Mouse (Mus musculus): ENCODE measurements around the gene Yju2.

Gene Yju2

DNA sequence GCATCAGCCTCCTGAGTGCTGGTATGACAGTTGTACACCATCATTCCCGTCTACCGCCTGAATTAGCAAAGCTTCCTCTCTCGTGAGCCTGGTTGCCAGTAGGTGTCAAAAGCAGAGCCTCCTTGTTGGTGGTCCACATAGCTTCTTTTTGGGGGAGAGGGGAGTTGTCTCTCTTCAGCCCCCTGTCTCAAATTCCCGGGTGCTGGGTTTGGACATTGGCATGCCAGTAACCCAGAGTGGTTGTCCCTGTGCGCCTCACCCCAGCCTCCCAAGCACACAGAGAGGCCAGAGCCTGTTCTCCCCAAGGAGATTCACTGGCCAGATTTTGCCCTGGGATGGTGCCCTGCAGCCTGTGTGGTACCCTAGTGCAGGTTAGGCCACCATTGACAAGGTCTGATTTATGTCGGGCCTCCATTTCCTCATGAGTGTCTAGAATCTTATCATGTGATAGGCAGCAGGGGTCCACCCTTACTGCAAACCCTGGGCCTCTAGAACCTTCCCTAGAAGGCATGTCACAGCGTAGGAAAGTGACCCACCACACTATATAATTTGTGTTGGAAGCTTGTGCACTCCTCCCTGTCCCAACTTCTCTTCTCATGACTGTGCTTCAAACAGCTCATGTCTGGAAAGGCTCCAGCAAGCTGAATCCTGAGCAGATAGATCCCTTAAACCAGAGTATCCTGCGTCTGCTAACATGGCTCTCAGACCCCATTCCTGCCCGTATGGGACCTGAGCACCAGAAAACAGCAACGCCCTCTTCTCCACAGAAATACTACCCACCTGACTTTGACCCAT is 1.2 kb downstream of the Yju2 start:
- in situ Hi-C loops (cut with MseI, MboI) = loop anchor here in 1 of 2 experiments (10.0 kb wide), 1 partner anchor 55 kb away; no protein-coding TSS in a partner anchor

GRCm38 (mm10) chr17:55960791-55961190 is 1.9 kb downstream of the Yju2 start:
- in situ Hi-C loops (cut with MseI, MboI) = loop anchor here in 1 of 2 experiments (10.0 kb wide), 1 partner anchor 54 kb away; no protein-coding TSS in a partner anchor

GRCm38 (mm10) chr17:55961631-55962030 is 2.7 kb downstream of the Yju2 start:
- in situ Hi-C loops (cut with MseI, MboI) = loop anchor here in 1 of 2 experiments (10.0 kb wide), 1 partner anchor 53 kb away; no protein-coding TSS in a partner anchor

- in situ Hi-C loops (cut with MseI, MboI) = loop anchor here in 1 of 2 experiments (10.0 kb wide), 1 partner anchor 52 kb away; no protein-coding TSS in a partner anchor
Measured at GRCm38 (mm10) chr17:55963171-55963570, 4.3 kb downstream of the Yju2 start.

DNA sequence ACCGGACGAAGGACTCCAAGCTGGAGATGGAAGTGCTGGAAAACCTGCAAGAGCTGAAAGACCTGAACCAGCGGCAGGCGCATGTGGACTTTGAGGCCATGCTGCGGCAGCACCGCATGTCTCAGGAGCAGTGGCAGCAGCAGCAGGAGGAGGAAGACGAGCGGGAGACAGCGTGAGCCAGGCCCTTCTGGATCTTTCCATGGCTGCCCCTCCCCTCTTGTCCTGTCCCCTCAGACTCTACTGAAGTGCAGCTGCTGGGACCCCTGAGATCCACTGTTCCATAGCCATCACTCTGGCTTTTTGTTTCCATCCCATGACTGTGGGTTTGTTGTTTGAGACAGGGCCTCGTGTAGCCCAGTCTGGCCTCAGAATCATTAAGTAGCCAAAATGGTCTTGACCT is 5.6 kb downstream of the Yju2 start:
- in situ Hi-C loops (cut with MseI, MboI) = loop anchor here in 1 of 2 experiments (10.0 kb wide), 1 partner anchor 50 kb away; no protein-coding TSS in a partner anchor

GRCm38 (mm10) chr17:55964996-55965395 is 6.1 kb downstream of the Yju2 start:
- in situ Hi-C loops (cut with MseI, MboI) = loop anchor here in 1 of 2 experiments (10.0 kb wide), 1 partner anchor 50 kb away; no protein-coding TSS in a partner anchor

DNA sequence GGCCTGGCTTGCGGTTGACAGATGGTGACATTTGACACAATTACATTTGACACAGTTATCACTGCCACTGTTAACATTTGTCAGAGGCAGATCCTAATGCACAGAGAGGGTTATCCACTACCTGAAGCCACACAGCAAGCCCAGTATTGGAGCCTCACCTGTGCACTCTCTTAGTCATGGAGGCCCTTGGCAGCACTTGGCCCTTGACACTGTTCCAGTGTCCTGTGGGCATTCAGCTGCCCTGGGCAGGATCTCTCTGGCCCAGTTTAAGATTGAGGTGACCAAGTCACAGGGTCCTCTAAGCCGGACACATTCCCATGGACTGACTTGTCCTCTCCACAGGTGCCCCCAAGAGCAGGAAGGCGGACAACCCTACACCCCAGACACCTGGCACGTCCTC is 8.3 kb downstream of the Yju2 start:
- in situ Hi-C loops (cut with MseI, MboI) = loop anchor here in 1 of 2 experiments (10.0 kb wide), 1 partner anchor 48 kb away; no protein-coding TSS in a partner anchor

DNA sequence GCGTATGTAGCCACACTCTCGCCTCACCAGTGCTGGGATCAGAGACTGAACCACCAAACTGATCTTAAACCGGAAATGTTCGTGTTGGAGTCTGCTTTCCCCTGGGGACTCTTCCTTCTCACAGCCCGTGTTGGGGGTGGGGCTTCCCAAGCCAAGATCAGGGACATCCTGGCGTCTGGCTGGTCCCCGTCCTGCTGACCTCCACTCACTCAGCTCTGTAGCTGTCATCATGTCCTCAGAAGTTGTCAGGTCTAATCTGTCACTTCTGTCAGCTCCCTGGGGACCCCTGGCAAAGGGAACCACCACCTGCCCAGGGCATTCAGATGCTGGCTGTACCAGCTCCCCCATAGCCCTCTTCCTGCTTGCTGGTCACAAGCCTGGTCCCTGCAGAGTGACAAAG is 9.3 kb downstream of the Yju2 start:
- in situ Hi-C loops (cut with MseI, MboI) = loop anchor here in 1 of 2 experiments (10.0 kb wide), 1 partner anchor 47 kb away; no protein-coding TSS in a partner anchor

GRCm38 (mm10) chr17:55969560-55969959 is 10.7 kb downstream of the Yju2 start:
- in situ Hi-C loops (cut with MseI, MboI) = loop anchor here in 1 of 2 experiments (10.0 kb wide), 1 partner anchor 45 kb away; no protein-coding TSS in a partner anchor

DNA sequence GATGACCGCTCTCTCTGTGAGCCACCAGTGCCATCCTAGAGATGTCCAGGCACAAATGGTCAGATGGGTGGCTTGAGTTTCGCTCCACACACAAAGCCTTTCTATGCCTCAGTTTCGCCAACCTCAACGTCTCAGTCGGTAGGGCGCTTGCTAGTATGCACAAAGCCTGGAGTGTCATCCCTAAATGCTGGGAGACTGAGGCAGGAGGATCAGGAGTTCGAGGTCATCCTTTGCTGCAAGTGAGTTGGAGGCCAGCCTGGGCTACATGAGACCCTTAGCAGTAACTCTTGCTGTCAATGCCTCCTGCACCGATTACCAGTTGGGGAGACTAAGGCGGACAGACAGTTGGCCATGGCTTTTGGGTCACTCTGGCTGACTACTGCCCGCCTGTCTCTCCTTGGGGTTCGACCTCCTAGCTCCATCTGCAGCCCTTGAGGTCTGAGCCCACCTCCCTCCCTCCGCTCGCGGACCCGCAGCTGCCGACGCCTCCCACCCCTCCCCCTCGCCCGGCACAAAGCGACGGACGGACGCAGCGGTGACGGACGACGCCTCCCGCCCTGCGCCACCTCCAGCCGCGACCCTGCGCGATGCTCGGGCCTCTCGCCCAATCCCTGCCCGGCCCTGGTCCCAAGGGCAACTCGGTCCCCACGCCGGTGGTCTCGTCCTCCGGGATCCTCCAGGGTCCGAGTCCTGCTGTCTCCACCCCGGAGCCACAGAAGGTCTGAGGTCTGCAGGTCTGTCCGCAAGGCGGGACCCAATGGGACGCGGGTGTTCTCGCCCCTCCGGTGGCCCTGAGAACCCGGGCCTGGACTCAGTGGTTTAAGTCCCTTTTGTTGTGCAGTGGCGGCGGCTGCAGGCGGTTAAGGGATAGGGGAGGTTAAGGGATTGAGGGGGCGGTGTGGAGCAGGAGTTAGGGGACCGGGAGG is 11.3 kb downstream of the Yju2 start, which contains the start of gene Shd:
Gene Shd (plus strand): TSS at position 502 of the 926 bp plus-strand sequence.
- in situ Hi-C loops (cut with MseI, MboI) = loop anchor here (5.0 to 10.0 kb wide), 2 partner anchors 45 to 47 kb away; no protein-coding TSS in a partner anchor

- in situ Hi-C loops (cut with MseI, MboI) = loop anchor here in 1 of 2 experiments (5.0 kb wide), 1 partner anchor 46 kb away; no protein-coding TSS in a partner anchor
Measured at GRCm38 (mm10) chr17:55971453-55971852, 12.6 kb downstream of the Yju2 start.

- in situ Hi-C loops (cut with MseI, MboI) = no loop called here
Measured at GRCm38 (mm10) chr17:55976255-55976862, 17.5 kb downstream of the Yju2 start.

- in situ Hi-C loops (cut with MseI, MboI) = no loop called here
Measured at GRCm38 (mm10) chr17:55977301-55977700, 18.4 kb downstream of the Yju2 start.

DNA sequence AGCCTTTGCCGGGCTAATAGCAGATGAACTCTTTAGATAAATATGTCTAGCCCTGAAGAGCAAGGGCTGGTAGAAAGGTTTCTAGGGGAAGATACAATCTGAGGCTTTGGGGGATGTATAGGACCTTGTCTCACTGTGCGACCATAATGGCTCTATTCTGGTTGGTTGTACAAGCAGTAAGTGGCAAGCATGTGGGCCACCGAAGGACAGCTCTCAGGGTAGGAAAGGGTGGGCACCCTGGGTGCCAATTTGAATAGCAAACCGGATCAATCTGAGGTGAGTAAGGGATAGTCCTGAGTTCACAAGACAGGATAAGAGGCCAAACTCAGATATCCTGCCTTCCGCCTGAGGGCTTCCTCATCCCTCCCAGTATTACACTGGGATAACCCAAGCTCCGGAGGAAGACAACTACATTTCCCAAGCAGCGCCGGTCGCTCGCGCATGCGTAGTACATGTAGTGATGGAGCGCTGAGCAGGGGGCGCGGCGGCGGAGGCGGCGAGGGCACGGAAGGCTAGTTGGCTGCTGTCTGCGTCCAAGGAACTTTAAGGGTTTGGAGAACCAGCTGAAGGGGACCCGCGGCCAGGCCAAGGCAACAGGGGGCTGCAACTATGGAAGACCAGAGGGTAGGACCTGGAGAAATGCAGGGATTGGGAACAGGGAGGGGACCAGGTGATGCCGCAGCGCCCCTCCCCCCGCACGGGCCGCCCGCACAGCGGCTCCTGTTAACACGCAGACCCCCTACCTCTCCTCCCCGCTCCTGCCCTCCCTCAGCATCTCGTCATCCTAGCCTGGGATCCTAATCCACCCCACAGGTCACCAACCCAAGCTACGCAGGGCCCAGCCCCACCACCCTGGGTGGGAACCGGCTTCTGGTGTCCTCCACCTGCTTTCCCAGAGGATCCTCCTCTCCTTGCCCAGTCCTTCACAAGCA is 27.4 kb downstream of the Yju2 start, which contains the start of gene Fsd1:
Gene Fsd1 (plus strand): TSS at position 480 of the 932 bp plus-strand sequence.
- in situ Hi-C loops (cut with MseI, MboI) = no loop called here

- in situ Hi-C loops (cut with MseI, MboI) = no loop called here
Measured at GRCm38 (mm10) chr17:55990278-55990898, 31.5 kb downstream of the Yju2 start.

DNA sequence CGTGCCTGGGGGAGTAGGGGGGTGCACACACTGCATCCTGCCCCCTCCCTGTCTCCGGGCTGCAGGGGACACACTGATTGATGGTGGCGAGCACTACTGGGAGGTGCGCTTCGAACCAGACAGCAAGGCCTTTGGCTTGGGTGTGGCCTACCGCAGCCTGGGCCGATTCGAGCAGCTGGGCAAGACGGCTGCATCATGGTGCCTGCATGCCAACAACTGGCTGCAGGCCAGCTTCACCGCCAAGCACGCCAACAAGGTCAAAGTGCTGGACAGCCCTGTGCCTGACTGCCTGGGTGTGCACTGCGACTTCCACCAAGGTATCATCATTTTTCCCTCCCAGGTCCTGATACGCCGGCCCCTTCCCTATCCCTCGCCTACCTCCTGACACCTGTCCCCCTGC is 37.1 kb downstream of the Yju2 start:
- in situ Hi-C loops (cut with MseI, MboI) = no loop called here

GRCm38 (mm10) chr17:55999794-56000499 is 41.0 kb downstream of the Yju2 start:
- in situ Hi-C loops (cut with MseI, MboI) = no loop called here

DNA sequence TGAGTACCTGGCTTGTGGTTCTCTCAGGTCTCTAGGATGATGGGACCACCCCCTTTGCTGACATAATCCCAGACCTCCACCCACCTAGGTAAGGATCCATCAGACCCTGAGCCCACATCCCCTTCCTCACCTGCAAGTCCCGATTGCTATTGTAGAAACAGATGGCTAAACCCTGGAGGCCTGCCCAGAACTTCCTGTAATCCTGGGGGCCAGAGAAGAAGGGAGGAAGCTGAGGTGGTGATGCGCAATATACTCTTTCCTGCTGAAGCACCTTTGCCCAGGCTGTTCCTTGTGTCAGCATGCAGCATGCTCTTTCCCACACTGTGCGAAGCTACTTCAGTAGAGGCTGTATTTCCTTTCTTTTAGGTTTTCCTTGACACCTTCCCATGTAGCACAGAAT is 44.1 kb downstream of the Yju2 start:
- in situ Hi-C loops (cut with MseI, MboI) = no loop called here

All from mouse trophoblast stem cell (cell line).